Mouse (Mus musculus) forebrain, embryonic 13.5 days (tissue): ENCODE measurements at regions not wholly inside any gene's neighbourhood (a gene's known extent, or its start where the extent isn't known, plus 50 kb on each side); places are given as distances from the start of the nearest gene placed in this dataset.

Experiments
- ATAC-seq: fragments of 200-750 bp; cut with Nextera tagmentation; 2 replicates; pipeline ENCODE4 v1.8.0; 2017
- H3K27ac ChIP-seq: fragments of 300-500 bp; sonication (generic); 2 replicates; pipeline ENCODE4 v1.5.1; 2015; ENCODE audit warnings: inconsistent platforms, mild to moderate bottlenecking, moderate library complexity
- H3K27me3 ChIP-seq: fragments of 300-500 bp; sonication (generic); 2 replicates; pipeline ENCODE4 v1.6.1; 2015; ENCODE audit warnings: mild to moderate bottlenecking, inconsistent platforms
- H3K36me3 ChIP-seq: fragments of 300-500 bp; sonication (generic); 2 replicates; pipeline ENCODE4 v1.6.1; 2015; ENCODE audit warnings: mild to moderate bottlenecking, inconsistent platforms; ENCODE audit not compliant: poor library complexity, severe bottlenecking
- H3K4me1 ChIP-seq: fragments of 300-500 bp; sonication (generic); 2 replicates; pipeline ENCODE4 v1.6.1; 2015; ENCODE audit warnings: inconsistent platforms
- H3K4me2 ChIP-seq: fragments of 300-500 bp; sonication (generic); 2 replicates; pipeline ENCODE4 v1.6.1; 2015; ENCODE audit warnings: inconsistent platforms, mild to moderate bottlenecking, moderate library complexity
- H3K4me3 ChIP-seq: fragments of 300-500 bp; sonication (generic); 2 replicates; pipeline ENCODE4 v1.5.1; 2015; ENCODE audit warnings: mild to moderate bottlenecking, inconsistent platforms
- H3K9ac ChIP-seq: fragments of 300-500 bp; sonication (generic); 2 replicates; pipeline ENCODE4 v1.6.1; 2015; ENCODE audit warnings: mild to moderate bottlenecking, inconsistent platforms
- H3K9me3 ChIP-seq: fragments of 300-500 bp; sonication (generic); replicated peaks from 2 replicates; pipeline ENCODE4 v1.6.1; 2016; ENCODE audit warnings: inconsistent platforms
- WGBS: fragments of 180-500 bp; shearing (Covaris S2); methylation state at CpG from one replicate; pipeline ENCODE4 v1.1.7; 2015; 5-methylcytosine and 5-hydroxymethylcytosine counted together

GRCm38 (mm10) chr8:8142461-8142860, 518.6 kb downstream of the Efnb2 start:
- no peak for ATAC-seq
- peaks cover 2% of the 10 kb centered on the region; the same call in 1 of the 2 replicates for H3K9me3 ChIP-seq
- WGBS = 55% methylated on average over 3 of the region's 3 CpGs
- H3K27ac ChIP-seq = no peak overlapping the region
- H3K36me3 ChIP-seq = no peaks in the 10 kb centered on the region
- no peaks in the 10 kb centered on the region for H3K27me3 ChIP-seq
- H3K4me3 ChIP-seq = no peak overlapping the region
- H3K4me1 ChIP-seq = peaks cover 14% of the 10 kb centered on the region; the same call in 1 of the 2 replicates
- no peak overlapping the region for H3K9ac ChIP-seq
- no peak overlapping the region for H3K4me2 ChIP-seq

GRCm38 (mm10) chr8:8139720-8140119, 521.3 kb downstream of the Efnb2 start:
- peak; percentile 51; the same call in 1 of the 2 replicates for ATAC-seq
- Histone ChIP-seq H3K4me3 (no peak overlapping the region), H3K9ac (no peak overlapping the region)

GRCm38 (mm10) chr8:8133001-8133785, 527.8 kb downstream of the Efnb2 start:
- peaks cover 24% of the 10 kb centered on the region for H3K4me1 ChIP-seq
- H3K4me2 ChIP-seq = no peak overlapping the region
- no peak overlapping the region for H3K4me3 ChIP-seq
- no peak overlapping the region for H3K9ac ChIP-seq
- WGBS = 9% methylated on average over 10 of the region's 10 CpGs
- H3K27ac ChIP-seq = no peak overlapping the region
- no peaks in the 10 kb centered on the region for H3K36me3 ChIP-seq
- ATAC-seq = no peak
- peaks cover 4% of the 10 kb centered on the region; the same call in 1 of the 2 replicates for H3K27me3 ChIP-seq
- H3K9me3 ChIP-seq = no peaks in the 10 kb centered on the region

More at GRCm38 (mm10) chr8:8139720-8140119, 521.3 kb downstream of the Efnb2 start:
- Histone ChIP-seq H3K36me3 (no peaks in the 10 kb centered on the region), H3K4me1 (peaks cover 14% of the 10 kb centered on the region; the same call in 1 of the 2 replicates), H3K27me3 (no peaks in the 10 kb centered on the region), H3K9me3 (no peaks in the 10 kb centered on the region), H3K27ac (no peak overlapping the region), H3K4me2 (no peak overlapping the region)
- 79% methylated on average over 3 of the region's 3 CpGs for WGBS

- no peaks in the 10 kb centered on the region for H3K9me3 ChIP-seq
- ATAC-seq = no peak
- peaks cover 24% of the 10 kb centered on the region for H3K4me1 ChIP-seq
- H3K36me3 ChIP-seq = no peaks in the 10 kb centered on the region
- H3K27ac ChIP-seq = no peak overlapping the region
- no peak overlapping the region for H3K4me2 ChIP-seq
- H3K4me3 ChIP-seq = no peak overlapping the region
- H3K27me3 ChIP-seq = peaks cover 4% of the 10 kb centered on the region; the same call in 1 of the 2 replicates
- no peak overlapping the region for H3K9ac ChIP-seq
- 5% methylated on average over 3 of the region's 3 CpGs for WGBS
Observed at GRCm38 (mm10) chr8:8131961-8132376, 529.1 kb downstream of the Efnb2 start.

- H3K9ac ChIP-seq = no peak overlapping the region
- 42% methylated on average over 2 of the region's 2 CpGs for WGBS
- H3K27me3 ChIP-seq = peaks cover 4% of the 10 kb centered on the region; the same call in 1 of the 2 replicates
- H3K9me3 ChIP-seq = no peaks in the 10 kb centered on the region
- H3K4me3 ChIP-seq = no peak overlapping the region
- H3K27ac ChIP-seq = no peak overlapping the region
- no peak overlapping the region for H3K4me2 ChIP-seq
- ATAC-seq = no peak
- H3K36me3 ChIP-seq = no peaks in the 10 kb centered on the region
- peaks cover 24% of the 10 kb centered on the region for H3K4me1 ChIP-seq
Observed at GRCm38 (mm10) chr8:8130806-8131205, 530.2 kb downstream of the Efnb2 start.

GRCm38 (mm10) chr8:8115595-8116429, 545.2 kb downstream of the Efnb2 start:
- H3K27me3 ChIP-seq = no peaks in the 10 kb centered on the region
- no peak for ATAC-seq
- no peak overlapping the region for H3K9ac ChIP-seq
- H3K9me3 ChIP-seq = no peaks in the 10 kb centered on the region
- H3K36me3 ChIP-seq = no peaks in the 10 kb centered on the region
- WGBS = 86% methylated on average over 6 of the region's 6 CpGs
- H3K4me3 ChIP-seq = no peak overlapping the region
- no peak overlapping the region for H3K4me2 ChIP-seq
- H3K27ac ChIP-seq = no peak overlapping the region
- no peaks in the 10 kb centered on the region for H3K4me1 ChIP-seq

- 89% methylated on average over 3 of the region's 3 CpGs for WGBS
- no peak overlapping the region for H3K27ac ChIP-seq
- no peak overlapping the region for H3K4me2 ChIP-seq
- no peak for ATAC-seq
- no peaks in the 10 kb centered on the region for H3K27me3 ChIP-seq
- no peaks in the 10 kb centered on the region for H3K9me3 ChIP-seq
- H3K4me3 ChIP-seq = no peak overlapping the region
- H3K36me3 ChIP-seq = no peaks in the 10 kb centered on the region
- H3K9ac ChIP-seq = no peak overlapping the region
- H3K4me1 ChIP-seq = no peaks in the 10 kb centered on the region
Observed at GRCm38 (mm10) chr8:8114604-8115003, 546.4 kb downstream of the Efnb2 start.

GRCm38 (mm10) chr8:8109785-8110350, 551.2 kb downstream of the Efnb2 start:
- ATAC-seq = 0 out of 2 replicates have a peak, but pooled peaks have one; percentile 43
- Histone ChIP-seq H3K4me1 (no peaks in the 10 kb centered on the region), H3K9ac (no peak overlapping the region), H3K4me2 (no peak overlapping the region), H3K4me3 (no peak overlapping the region), H3K27ac (peak overlapping the region; percentile 11; the same call in 1 of the 2 replicates), H3K36me3 (no peaks in the 10 kb centered on the region), H3K27me3 (no peaks in the 10 kb centered on the region), H3K9me3 (no peaks in the 10 kb centered on the region)
- WGBS = 81% methylated on average over 2 of the region's 2 CpGs

GRCm38 (mm10) chr8:8103492-8103891, 557.5 kb downstream of the Efnb2 start:
- Histone ChIP-seq H3K9me3 (no peaks in the 10 kb centered on the region), H3K36me3 (no peaks in the 10 kb centered on the region), H3K27ac (no peak overlapping the region), H3K4me2 (no peak overlapping the region), H3K27me3 (no peaks in the 10 kb centered on the region), H3K4me3 (no peak overlapping the region), H3K4me1 (no peaks in the 10 kb centered on the region), H3K9ac (no peak overlapping the region)
- 91% methylated on average over 3 of the region's 3 CpGs for WGBS
- no peak for ATAC-seq

- Histone ChIP-seq H3K36me3 (no peaks in the 10 kb centered on the region), H3K27me3 (no peaks in the 10 kb centered on the region), H3K9me3 (no peaks in the 10 kb centered on the region), H3K4me2 (no peak overlapping the region), H3K9ac (no peak overlapping the region), H3K27ac (no peak overlapping the region), H3K4me1 (no peaks in the 10 kb centered on the region), H3K4me3 (no peak overlapping the region)
- no peak for ATAC-seq
- WGBS = 82% methylated on average over 6 of the region's 6 CpGs
Observed at GRCm38 (mm10) chr8:8102010-8102727, 558.9 kb downstream of the Efnb2 start.

- no peak overlapping the region for H3K27ac ChIP-seq
- H3K4me1 ChIP-seq = no peaks in the 10 kb centered on the region
- H3K9ac ChIP-seq = no peak overlapping the region
- no peak overlapping the region for H3K4me3 ChIP-seq
- H3K36me3 ChIP-seq = no peaks in the 10 kb centered on the region
- H3K4me2 ChIP-seq = no peak overlapping the region
- no peak for ATAC-seq
- H3K27me3 ChIP-seq = no peaks in the 10 kb centered on the region
- H3K9me3 ChIP-seq = no peaks in the 10 kb centered on the region
Observed at GRCm38 (mm10) chr8:8092551-8092950, 568.5 kb downstream of the Efnb2 start.
